Mouse (Mus musculus) spleen, adult 2 months (tissue): ENCODE results near the gene Olfr536. TPM values are rescaled to one million over a fixed set of nuclear protein-coding genes. Genes with fewer than 3 reads are reported as not detected.
"Not testable (repeated sequence)": the region's sequence is repeated elsewhere in the genome, so short reads cannot be mapped to it uniquely, and the experiment has no call there.

ENCODE experiments used
- DNase-seq, 2 experiments: peaks; one replicate each; pipeline versions ENCODE4 v3.0.0 to v3.0.0-alpha.2; 2012 to 2021; ENCODE audit warnings: low spot score in 2 of 2, low read depth in 1 of 2
- H3K27ac ChIP-seq: fragments of 200-500 bp; 2 replicates; pipeline ENCODE4 v1.5.1; 2012; ENCODE audit warnings: low read length, inconsistent platforms; ENCODE audit not compliant: insufficient read depth
- H3K27me3 ChIP-seq: fragments of 200-500 bp; 2 replicates; pipeline ENCODE4 v1.6.1; 2012; ENCODE audit warnings: mild to moderate bottlenecking, moderate library complexity, low read length, inconsistent platforms; ENCODE audit not compliant: control insufficient read depth, insufficient read depth
- H3K36me3 ChIP-seq: fragments of 200-500 bp; 2 replicates; pipeline ENCODE4 v1.6.1; 2012; ENCODE audit warnings: mild to moderate bottlenecking, low read length, inconsistent platforms; ENCODE audit not compliant: control insufficient read depth, insufficient read depth
- H3K4me1 ChIP-seq: fragments of 200-500 bp; 2 replicates; pipeline ENCODE4 v1.6.1; 2011; ENCODE audit warnings: inconsistent platforms; ENCODE audit not compliant: control insufficient read depth, insufficient read depth, insufficient read length
- H3K4me3 ChIP-seq: fragments of 200-500 bp; 2 replicates; pipeline ENCODE4 v1.5.1; 2011; ENCODE audit warnings: mild to moderate bottlenecking, inconsistent platforms; ENCODE audit not compliant: insufficient read depth, insufficient read length; ENCODE audit errors: extremely low read depth
- CTCF ChIP-seq: fragments of 200-500 bp; IDR thresholded peaks from 2 replicates; pipeline ENCODE4 v1.5.1; 2011; ENCODE audit warnings: mild to moderate bottlenecking, inconsistent platforms; ENCODE audit not compliant: insufficient read depth, insufficient read length, insufficient replicate concordance; ENCODE audit errors: extremely low read depth
- POLR2A ChIP-seq: fragments of 200-500 bp; IDR thresholded peaks from 2 replicates; pipeline ENCODE4 v1.6.1; 2011; ENCODE audit warnings: low read depth, low read length, inconsistent platforms
- WGBS: fragments of 180-500 bp; shearing (Covaris S2); methylation state at CpG from one replicate; pipeline ENCODE4 v1.1.7; 2018; 5-methylcytosine and 5-hydroxymethylcytosine counted together
- polyA plus RNA-seq: library from polyadenylated mRNA; depleted of rRNA; stranded (reverse); fragments of >200 nt; gene quantifications from 2 replicates; pipeline ENCODE4 v1.2.3, GENCODE M21; 2012; rRNA removed

Gene Olfr536
- polyA plus RNA-seq, 1 experiment: not detected

- no peak overlapping the region for H3K4me3 ChIP-seq
- DNase-seq: no peak
- TF ChIP-seq POLR2A (no peak), CTCF (no peak)
- H3K4me1 ChIP-seq: no peaks in the 10 kb centered on the region
- H3K27me3 ChIP-seq: no peaks in the 10 kb centered on the region
- no peak overlapping the region for H3K27ac ChIP-seq
- no peaks in the 10 kb centered on the region for H3K36me3 ChIP-seq
- WGBS: 84% methylated on average over 1 of the region's 1 CpGs
Observed at GRCm38 (mm10) chr7:140477886-140478285, 29.3 kb downstream of the Olfr536 start.

- not testable (repeated sequence) for H3K27ac ChIP-seq, H3K4me3 ChIP-seq, H3K36me3 ChIP-seq, H3K27me3 ChIP-seq, H3K4me1 ChIP-seq, DNase-seq
- 57% methylated on average over 1 of the region's 1 CpGs for WGBS
Observed at GRCm38 (mm10) chr7:140463070-140463469, 44.1 kb downstream of the Olfr536 start, which contains the start of gene Olfr533. Gene Olfr533, plus strand, starts transcription at chr7:140463370.

Other genes starting within 250 kb of the Olfr536 start
- not detected in 2 replicates for gene Olfr525, start 186.5 kb downstream of the Olfr536 start, polyA plus RNA-seq
- not detected in 2 replicates for gene Olfr527, start 173.4 kb downstream of the Olfr536 start, polyA plus RNA-seq
- 0.27 and 0.40 TPM in 2 replicates for gene Olfr60, start 145.7 kb downstream of the Olfr536 start, polyA plus RNA-seq
- gene Olfr530, start 131.1 kb downstream of the Olfr536 start, polyA plus RNA-seq: 0.08 TPM in 1 of 2 replicates, not detected in the other
- not detected in 2 replicates for gene Olfr531, start 104.5 kb downstream of the Olfr536 start, polyA plus RNA-seq
- not detected in 2 replicates for gene Olfr532, start 85.8 kb downstream of the Olfr536 start, polyA plus RNA-seq
- not detected in 2 replicates for gene Olfr533, start 44.0 kb downstream of the Olfr536 start, polyA plus RNA-seq
- not detected in 2 replicates for gene Olfr535, start 23.2 kb downstream of the Olfr536 start, polyA plus RNA-seq
- gene Olfr538, start 60.5 kb upstream of the Olfr536 start, polyA plus RNA-seq: not detected in 2 replicates
- gene Olfr46, start 93.9 kb upstream of the Olfr536 start, polyA plus RNA-seq: not detected in 2 replicates
- not detected in 2 replicates for gene Olfr61, start 121.6 kb upstream of the Olfr536 start, polyA plus RNA-seq
- not detected in 2 replicates for gene Olfr53, start 139.1 kb upstream of the Olfr536 start, polyA plus RNA-seq
- not detected in 2 replicates for gene Olfr539, start 152.5 kb upstream of the Olfr536 start, polyA plus RNA-seq
- not detected in 2 replicates for gene Olfr45, start 174.6 kb upstream of the Olfr536 start, polyA plus RNA-seq
- not detected in 2 replicates for gene Olfr541, start 189.9 kb upstream of the Olfr536 start, polyA plus RNA-seq